Mouse (Mus musculus): ENCODE measurements around the gene Smg6. TPM values are rescaled to one million over a fixed set of nuclear protein-coding genes. Genes with fewer than 3 reads are reported as not detected.
A peak's percentile ranks its signal among the peaks of the same experiment; 100 is the strongest.

The Smg6 gene
- polyA plus RNA-seq, 1 experiment from 2014 or later: 19.2 TPM

DNA sequence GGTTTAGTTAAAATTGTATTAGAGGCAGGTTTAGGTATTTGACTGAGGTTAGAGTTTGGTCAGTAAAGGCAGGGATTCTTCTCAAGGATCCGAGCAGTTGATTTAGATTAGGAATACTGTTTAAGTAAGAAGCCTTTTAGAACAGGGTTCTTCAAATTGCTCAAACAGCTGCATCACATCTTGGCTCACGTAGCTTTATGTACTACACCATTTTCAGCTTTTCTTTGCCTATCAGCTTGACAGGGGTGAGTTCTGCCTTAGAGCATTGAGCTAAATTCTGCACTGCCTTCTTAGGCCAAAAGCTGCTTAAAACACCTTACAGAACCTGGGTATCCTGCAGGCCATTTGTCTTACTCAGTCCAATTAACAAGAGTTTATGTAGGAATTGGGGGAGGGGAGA is 92.2 kb downstream of the Smg6 start:
- ATAC-seq: no peak
- Histone ChIP-seq H3K9ac (replicated peaks; ENCODE audit: low read depth, low read length) (no peak overlapping the region), H3K27ac (ENCODE audit: low read length) (no peak overlapping the region), H3K4me2 (ENCODE audit: low read length) (no peak overlapping the region), H3K4me3 (replicated peaks; ENCODE audit: low read length) (no peak overlapping the region), H3K4me1 (replicated peaks; ENCODE audit: control insufficient read depth, insufficient read depth, low read length) (peaks cover 15% of the 10 kb centered on the region), H3K36me3 (ENCODE audit: control insufficient read depth, insufficient read depth) (no peaks in the 10 kb centered on the region), H3K27me3 (replicated peaks; ENCODE audit: control insufficient read depth, insufficient read depth, low read length) (no peaks in the 10 kb centered on the region), H3K9me3 (ENCODE audit: control insufficient read depth, low read length) (no peaks in the 10 kb centered on the region)
- 81% methylated on average over 2 of the region's 2 CpGs for WGBS

DNA sequence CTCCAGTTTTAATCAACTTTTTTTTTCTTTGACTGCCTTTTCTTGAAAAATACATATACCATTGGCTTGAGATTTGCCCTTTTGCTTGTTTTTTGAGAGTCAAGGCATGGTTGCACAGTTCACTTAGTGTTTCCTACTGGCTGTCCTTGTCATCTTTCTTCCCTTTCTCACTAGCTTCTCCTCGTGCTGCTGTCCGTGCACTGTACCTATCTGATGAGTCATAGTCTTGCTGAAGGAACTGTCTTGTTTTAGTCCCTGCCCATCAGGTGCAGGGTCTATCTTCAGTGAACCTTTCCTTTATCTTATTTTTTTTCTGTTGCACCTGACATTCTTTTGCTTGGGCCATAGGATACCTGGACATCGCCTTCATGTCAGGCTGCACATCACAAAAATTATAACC is 101.4 kb downstream of the Smg6 start:
- no peak overlapping the region for H3K27ac ChIP-seq (ENCODE audit: low read length)
- no peak overlapping the region for H3K4me3 ChIP-seq (replicated peaks; ENCODE audit: low read length)
- ATAC-seq: no peak

DNA sequence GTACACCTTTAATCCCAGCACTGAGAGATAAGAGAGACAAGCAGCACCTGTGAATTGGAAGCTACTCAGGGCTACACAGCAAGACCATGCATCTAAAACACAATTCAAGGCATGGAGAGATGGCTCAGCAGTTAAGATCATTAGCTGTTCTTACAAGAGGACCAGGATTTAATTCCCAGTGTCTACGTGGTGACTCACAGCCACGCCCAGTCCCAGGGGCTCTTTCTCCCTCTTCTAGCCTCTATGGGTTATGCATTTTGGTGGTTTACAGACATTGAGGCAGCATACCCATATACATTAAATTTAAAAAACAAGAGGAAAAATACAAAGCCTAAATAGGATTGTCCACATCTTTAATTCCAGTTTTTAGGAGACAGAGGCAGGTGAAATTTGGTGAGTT is 102.0 kb downstream of the Smg6 start:
- H3K4me2 ChIP-seq (ENCODE audit: low read length): no peak overlapping the region
- no peaks in the 10 kb centered on the region for H3K27me3 ChIP-seq (replicated peaks; ENCODE audit: control insufficient read depth, insufficient read depth, low read length)
- no peak overlapping the region for H3K9ac ChIP-seq (replicated peaks; ENCODE audit: low read depth, low read length)
- no peak for ATAC-seq
- no peaks in the 10 kb centered on the region for H3K9me3 ChIP-seq (ENCODE audit: control insufficient read depth, low read length)
- H3K27ac ChIP-seq (ENCODE audit: low read length): no peak overlapping the region
- H3K36me3 ChIP-seq (ENCODE audit: control insufficient read depth, insufficient read depth): no peaks in the 10 kb centered on the region
- no peaks in the 10 kb centered on the region; the same call in 1 of the 2 replicates for H3K4me1 ChIP-seq (replicated peaks; ENCODE audit: control insufficient read depth, insufficient read depth, low read length)
- H3K4me3 ChIP-seq (replicated peaks; ENCODE audit: low read length): no peak overlapping the region
- 88% methylated on average over 2 of the region's 2 CpGs for WGBS

More for the DNA sequence above, 101.4 kb downstream of the Smg6 start:
- Histone ChIP-seq H3K4me2 (ENCODE audit: low read length) (no peak overlapping the region), H3K27me3 (replicated peaks; ENCODE audit: control insufficient read depth, insufficient read depth, low read length) (no peaks in the 10 kb centered on the region), H3K4me1 (replicated peaks; ENCODE audit: control insufficient read depth, insufficient read depth, low read length) (no peaks in the 10 kb centered on the region), H3K9me3 (ENCODE audit: control insufficient read depth, low read length) (no peaks in the 10 kb centered on the region), H3K36me3 (ENCODE audit: control insufficient read depth, insufficient read depth) (no peaks in the 10 kb centered on the region), H3K9ac (replicated peaks; ENCODE audit: low read depth, low read length) (no peak overlapping the region)
- WGBS: 89% methylated on average over 3 of the region's 3 CpGs

DNA sequence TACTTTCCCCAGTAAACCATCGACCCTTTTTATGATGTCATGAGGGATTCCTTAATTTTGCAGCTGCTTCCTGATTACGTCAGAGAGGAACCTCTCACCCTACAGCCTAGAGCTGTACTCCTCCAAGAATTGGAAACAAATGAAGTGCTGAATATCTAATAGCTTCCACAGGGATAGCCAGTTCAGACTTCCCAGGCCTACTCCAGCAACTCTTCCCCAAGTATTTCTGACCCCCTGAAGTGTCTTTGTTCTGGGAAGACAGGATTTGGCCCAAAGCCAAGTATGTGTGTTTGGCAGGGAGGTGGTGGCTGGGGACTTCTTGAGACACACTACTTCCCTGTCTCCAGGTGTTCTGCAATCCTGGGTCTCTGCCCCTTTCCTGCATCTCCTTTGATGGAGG is 105.6 kb downstream of the Smg6 start:
- Histone ChIP-seq H3K36me3 (ENCODE audit: control insufficient read depth, insufficient read depth) (no peaks in the 10 kb centered on the region), H3K4me1 (replicated peaks; ENCODE audit: control insufficient read depth, insufficient read depth, low read length) (peaks cover 10% of the 10 kb centered on the region), H3K27ac (ENCODE audit: low read length) (no peak overlapping the region), H3K9me3 (ENCODE audit: control insufficient read depth, low read length) (no peaks in the 10 kb centered on the region), H3K4me3 (replicated peaks; ENCODE audit: low read length) (no peak overlapping the region), H3K4me2 (ENCODE audit: low read length) (no peak overlapping the region), H3K27me3 (replicated peaks; ENCODE audit: control insufficient read depth, insufficient read depth, low read length) (no peaks in the 10 kb centered on the region), H3K9ac (replicated peaks; ENCODE audit: low read depth, low read length) (no peak overlapping the region)
- WGBS: 27% methylated on average over 2 of the region's 2 CpGs
- ATAC-seq: no peak

DNA sequence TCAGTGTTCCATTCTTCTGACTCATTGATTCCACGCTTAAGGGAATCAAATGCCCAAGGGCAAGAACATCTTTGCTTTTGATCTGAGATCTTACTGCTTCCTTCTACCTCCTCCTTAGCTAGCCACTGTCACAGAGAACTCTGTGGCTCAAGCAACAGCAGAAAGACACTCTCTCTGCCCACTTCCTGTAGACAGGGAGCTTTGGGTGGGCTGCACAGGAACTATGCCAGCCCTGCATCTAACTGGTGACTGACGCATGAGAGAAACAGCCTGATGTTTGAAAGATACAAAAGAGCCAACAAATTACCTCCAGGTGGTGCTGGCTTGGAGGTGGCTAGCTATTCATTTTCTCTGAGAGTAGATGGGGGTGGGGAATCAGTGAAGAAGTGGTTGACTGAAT is 107.3 kb downstream of the Smg6 start:
- Histone ChIP-seq H3K27ac (ENCODE audit: low read length) (no peak overlapping the region), H3K4me3 (replicated peaks; ENCODE audit: low read length) (no peak overlapping the region), H3K9me3 (ENCODE audit: control insufficient read depth, low read length) (no peaks in the 10 kb centered on the region), H3K36me3 (ENCODE audit: control insufficient read depth, insufficient read depth) (no peaks in the 10 kb centered on the region), H3K9ac (replicated peaks; ENCODE audit: low read depth, low read length) (no peak overlapping the region), H3K4me1 (replicated peaks; ENCODE audit: control insufficient read depth, insufficient read depth, low read length) (peaks cover 10% of the 10 kb centered on the region), H3K27me3 (replicated peaks; ENCODE audit: control insufficient read depth, insufficient read depth, low read length) (no peaks in the 10 kb centered on the region), H3K4me2 (ENCODE audit: low read length) (no peak overlapping the region)
- no peak for ATAC-seq
- 73% methylated on average over 2 of the region's 2 CpGs for WGBS

DNA sequence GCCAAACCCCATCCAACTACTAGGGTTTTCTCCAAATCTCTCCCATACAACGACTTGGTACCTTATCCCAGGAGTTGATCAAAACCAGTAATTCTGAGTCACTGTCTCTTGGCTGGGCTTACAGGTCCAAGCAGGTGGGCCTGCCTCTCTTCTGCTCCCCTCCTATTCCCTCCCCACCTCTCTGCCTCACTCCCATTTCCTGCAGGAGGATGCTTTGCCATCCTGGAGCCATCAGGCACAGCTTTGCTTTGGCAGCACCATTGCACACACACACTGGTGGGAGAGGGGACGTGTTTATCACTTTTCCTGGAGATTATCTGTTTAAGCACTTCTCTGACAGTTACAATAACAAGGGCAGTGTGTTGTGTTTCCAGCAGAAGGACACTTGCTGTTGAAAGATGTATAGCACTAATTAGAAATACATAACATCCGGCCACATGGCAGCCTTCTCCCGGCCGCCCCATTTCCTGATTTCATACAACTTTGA is 108.0 kb downstream of the Smg6 start:
- Histone ChIP-seq H3K27me3 (replicated peaks; ENCODE audit: control insufficient read depth, insufficient read depth, low read length) (no peaks in the 10 kb centered on the region), H3K9me3 (ENCODE audit: control insufficient read depth, low read length) (no peaks in the 10 kb centered on the region), H3K9ac (replicated peaks; ENCODE audit: low read depth, low read length) (no peak overlapping the region), H3K4me1 (replicated peaks; ENCODE audit: control insufficient read depth, insufficient read depth, low read length) (peaks cover 10% of the 10 kb centered on the region), H3K27ac (ENCODE audit: low read length) (peak overlapping the region; percentile 60; the same call in 1 of the 2 replicates), H3K36me3 (ENCODE audit: control insufficient read depth, insufficient read depth) (no peaks in the 10 kb centered on the region), H3K4me3 (replicated peaks; ENCODE audit: low read length) (no peak overlapping the region), H3K4me2 (ENCODE audit: low read length) (no peak overlapping the region)
- 74% methylated on average over 5 of the region's 5 CpGs for WGBS
- 0 out of 2 replicates have a peak, but pooled peaks have one; percentile 36 for ATAC-seq

DNA sequence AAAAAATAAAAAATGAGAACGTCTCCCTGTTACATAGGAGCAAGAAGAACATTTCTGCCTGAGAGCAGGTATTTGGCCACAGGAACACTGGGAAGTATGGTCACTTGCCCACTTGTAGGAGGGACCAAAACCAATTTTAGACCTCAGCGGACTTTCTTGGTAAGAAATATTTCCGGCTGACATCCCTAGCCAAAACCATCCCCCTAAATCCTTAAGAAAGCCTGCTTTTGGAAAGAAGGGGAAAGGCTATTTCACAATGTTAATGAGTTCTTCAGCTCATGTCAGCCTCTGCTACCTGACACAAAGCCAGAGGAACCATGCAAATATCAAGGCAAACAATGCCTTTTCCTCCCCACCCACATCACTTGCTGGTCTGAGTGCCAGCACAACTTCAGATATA is 108.5 kb downstream of the Smg6 start:
- Histone ChIP-seq H3K9ac (replicated peaks; ENCODE audit: low read depth, low read length) (no peak overlapping the region), H3K36me3 (ENCODE audit: control insufficient read depth, insufficient read depth) (no peaks in the 10 kb centered on the region), H3K4me2 (ENCODE audit: low read length) (no peak overlapping the region), H3K4me3 (replicated peaks; ENCODE audit: low read length) (no peak overlapping the region), H3K27ac (ENCODE audit: low read length) (no peak overlapping the region), H3K4me1 (replicated peaks; ENCODE audit: control insufficient read depth, insufficient read depth, low read length) (peaks cover 10% of the 10 kb centered on the region), H3K9me3 (ENCODE audit: control insufficient read depth, low read length) (no peaks in the 10 kb centered on the region), H3K27me3 (replicated peaks; ENCODE audit: control insufficient read depth, insufficient read depth, low read length) (no peaks in the 10 kb centered on the region)
- 82% methylated on average over 3 of the region's 3 CpGs for WGBS
- no peak for ATAC-seq

DNA sequence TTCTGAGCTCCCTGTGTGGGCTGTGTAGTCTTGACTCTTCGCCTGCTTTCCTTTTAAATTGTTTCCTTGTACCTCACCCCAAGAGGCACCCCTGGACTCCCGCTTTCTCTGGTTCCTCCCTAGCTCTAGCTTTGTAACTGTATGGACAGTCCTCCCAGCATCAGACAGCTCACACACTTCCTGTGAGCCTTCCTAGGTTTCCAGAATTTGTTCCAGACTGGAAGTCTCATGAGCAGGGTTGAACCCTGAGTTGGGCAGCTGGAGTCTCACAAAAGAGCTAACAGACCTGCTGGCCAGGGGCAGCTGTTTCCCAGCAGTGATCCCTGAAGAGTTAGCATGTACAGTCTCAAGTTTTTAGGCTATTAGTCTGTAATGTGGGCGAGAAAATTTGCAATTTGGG is 118.7 kb downstream of the Smg6 start:
- Histone ChIP-seq H3K4me2 (ENCODE audit: low read length) (no peak overlapping the region), H3K9ac (replicated peaks; ENCODE audit: low read depth, low read length) (no peak overlapping the region), H3K9me3 (ENCODE audit: control insufficient read depth, low read length) (no peaks in the 10 kb centered on the region), H3K4me3 (replicated peaks; ENCODE audit: low read length) (no peak overlapping the region), H3K36me3 (ENCODE audit: control insufficient read depth, insufficient read depth) (peaks cover 4% of the 10 kb centered on the region; the same call in 1 of the 2 replicates), H3K27ac (ENCODE audit: low read length) (no peak overlapping the region), H3K27me3 (replicated peaks; ENCODE audit: control insufficient read depth, insufficient read depth, low read length) (no peaks in the 10 kb centered on the region), H3K4me1 (replicated peaks; ENCODE audit: control insufficient read depth, insufficient read depth, low read length) (peaks cover 8% of the 10 kb centered on the region; the same call in 1 of the 2 replicates)
- WGBS: 90% methylated on average over 3 of the region's 3 CpGs
- ATAC-seq: no peak

DNA sequence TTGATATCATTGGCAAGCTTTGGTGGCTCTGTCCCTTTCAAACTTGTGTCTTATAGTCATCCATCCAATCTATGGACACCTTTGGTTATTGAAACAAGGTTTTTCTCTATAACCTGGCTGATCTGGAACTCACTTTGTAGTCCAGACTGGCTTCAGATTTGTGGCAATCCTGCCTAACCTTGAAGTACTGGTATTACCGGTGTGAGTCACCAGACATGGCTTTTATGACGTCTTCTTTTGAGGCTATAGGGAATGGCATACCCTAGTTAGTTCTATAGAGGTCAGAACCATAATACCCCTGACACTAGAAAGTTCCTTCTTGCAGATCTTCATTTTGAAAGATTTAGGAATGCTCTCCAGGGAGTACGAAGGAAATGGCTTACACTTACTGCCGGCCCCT is 120.2 kb downstream of the Smg6 start:
- ATAC-seq: no peak
- Histone ChIP-seq H3K27ac (ENCODE audit: low read length) (no peak overlapping the region), H3K9ac (replicated peaks; ENCODE audit: low read depth, low read length) (no peak overlapping the region), H3K4me3 (replicated peaks; ENCODE audit: low read length) (no peak overlapping the region), H3K27me3 (replicated peaks; ENCODE audit: control insufficient read depth, insufficient read depth, low read length) (no peaks in the 10 kb centered on the region), H3K4me1 (replicated peaks; ENCODE audit: control insufficient read depth, insufficient read depth, low read length) (peaks cover 8% of the 10 kb centered on the region; the same call in 1 of the 2 replicates), H3K4me2 (ENCODE audit: low read length) (no peak overlapping the region), H3K9me3 (ENCODE audit: control insufficient read depth, low read length) (no peaks in the 10 kb centered on the region), H3K36me3 (ENCODE audit: control insufficient read depth, insufficient read depth) (peaks cover 4% of the 10 kb centered on the region; the same call in 1 of the 2 replicates)
- 97% methylated on average over 4 of the region's 4 CpGs for WGBS

DNA sequence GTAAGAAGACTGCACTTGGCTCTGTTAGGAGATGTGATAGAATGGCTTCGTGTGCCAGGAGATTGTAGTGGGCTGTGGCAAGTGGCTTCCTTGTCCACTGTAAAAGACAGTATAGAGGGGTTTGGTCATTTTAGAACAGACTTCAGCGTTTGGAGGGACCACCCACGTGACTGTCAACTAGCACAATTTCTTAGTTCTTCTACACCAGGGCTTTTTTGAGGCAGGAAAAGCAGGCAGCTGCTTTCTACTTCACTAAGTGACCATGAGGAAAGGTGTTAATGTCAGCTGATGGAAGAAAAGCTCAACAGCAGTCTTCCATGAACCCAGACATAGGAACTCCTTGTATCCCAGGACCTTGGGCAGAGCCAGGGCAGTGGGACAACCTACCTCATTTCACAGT is 121.0 kb downstream of the Smg6 start:
- peaks cover 12% of the 10 kb centered on the region; the same call in 1 of the 2 replicates for H3K4me1 ChIP-seq (replicated peaks; ENCODE audit: control insufficient read depth, insufficient read depth, low read length)
- no peak overlapping the region for H3K4me3 ChIP-seq (replicated peaks; ENCODE audit: low read length)
- 83% methylated on average over 3 of the region's 3 CpGs for WGBS
- no peak for ATAC-seq
- H3K9ac ChIP-seq (replicated peaks; ENCODE audit: low read depth, low read length): no peak overlapping the region
- H3K27ac ChIP-seq (ENCODE audit: low read length): no peak overlapping the region
- H3K36me3 ChIP-seq (ENCODE audit: control insufficient read depth, insufficient read depth): peaks cover 2% of the 10 kb centered on the region; the same call in 1 of the 2 replicates
- no peak overlapping the region for H3K4me2 ChIP-seq (ENCODE audit: low read length)
- H3K9me3 ChIP-seq (ENCODE audit: control insufficient read depth, low read length): no peaks in the 10 kb centered on the region
- no peaks in the 10 kb centered on the region for H3K27me3 ChIP-seq (replicated peaks; ENCODE audit: control insufficient read depth, insufficient read depth, low read length)
